Mouse (Mus musculus) kidney, postnatal 4 days (tissue): Measurements from ENCODE around the gene Il22ra2.

Experiments
- DNase-seq, 2 experiments: peaks; one replicate each; pipeline ENCODE4 v3.0.0; 2021; ENCODE audit warnings: mixed read lengths in 2 of 2

The Il22ra2 gene

GRCm38 (mm10) chr10:19601502-19601901 is 20.3 kb upstream of the Il22ra2 start:
- peak; percentile 55 to 56 for DNase-seq

- DNase-seq, result no peak
Observed at GRCm38 (mm10) chr10:19603231-19603630, 18.6 kb upstream of the Il22ra2 start.

GRCm38 (mm10) chr10:19609125-19609524 is 12.7 kb upstream of the Il22ra2 start:
- DNase-seq, result no peak

- no peak for DNase-seq
Observed at GRCm38 (mm10) chr10:19611616-19612015, 10.2 kb upstream of the Il22ra2 start.

GRCm38 (mm10) chr10:19613111-19613753 is 8.6 kb upstream of the Il22ra2 start:
- peak in 1 of 2 experiments; percentile 27 for DNase-seq

- DNase-seq, result no peak
Observed at GRCm38 (mm10) chr10:19619736-19620135, 2.1 kb upstream of the Il22ra2 start.

GRCm38 (mm10) chr10:19624617-19625016 is 2.8 kb downstream of the Il22ra2 start:
- DNase-seq, result no peak

- DNase-seq, result no peak
Observed at GRCm38 (mm10) chr10:19627342-19627741, 5.5 kb downstream of the Il22ra2 start.

- DNase-seq, result no peak
Observed at GRCm38 (mm10) chr10:19627748-19628147, 6.0 kb downstream of the Il22ra2 start.

GRCm38 (mm10) chr10:19631616-19632195 is 9.9 kb downstream of the Il22ra2 start:
- DNase-seq, result no peak

GRCm38 (mm10) chr10:19638851-19639250 is 17.1 kb downstream of the Il22ra2 start:
- DNase-seq, result no peak

GRCm38 (mm10) chr10:19639630-19640029 is 17.8 kb downstream of the Il22ra2 start:
- no peak for DNase-seq

- no peak for DNase-seq
Observed at GRCm38 (mm10) chr10:19645119-19645518, 23.3 kb downstream of the Il22ra2 start.

- no peak for DNase-seq
Observed at GRCm38 (mm10) chr10:19657426-19657825, 35.6 kb downstream of the Il22ra2 start.

- DNase-seq, result no peak
Observed at GRCm38 (mm10) chr10:19659953-19660352, 38.2 kb downstream of the Il22ra2 start.

GRCm38 (mm10) chr10:19668973-19669372 is 47.2 kb downstream of the Il22ra2 start:
- DNase-seq, result no peak

- DNase-seq, result no peak
Observed at GRCm38 (mm10) chr10:19672015-19672414, 50.2 kb downstream of the Il22ra2 start.

- DNase-seq, result no peak
Observed at GRCm38 (mm10) chr10:19673146-19673545, 51.3 kb downstream of the Il22ra2 start.
